Mouse (Mus musculus) kidney, adult 2 months (tissue): ENCODE measurements around the gene Gm11444. TPM values are rescaled to one million over a fixed set of nuclear protein-coding genes. Genes with fewer than 3 reads are reported as not detected.

Experiments used
- DNase-seq: peaks from one replicate; pipeline ENCODE4 v3.0.0; 2021
- H3K27ac ChIP-seq: fragments of 200-500 bp; 2 replicates; pipeline ENCODE4 v1.5.1; 2012; ENCODE audit warnings: low read depth, low read length, control low read depth, inconsistent platforms; ENCODE audit not compliant: insufficient read depth
- H3K27me3 ChIP-seq: fragments of 200-500 bp; replicated peaks from 2 replicates; pipeline ENCODE4 v1.6.1; 2012; ENCODE audit warnings: mild to moderate bottlenecking, moderate library complexity, low read length, inconsistent platforms; ENCODE audit not compliant: control insufficient read depth, insufficient read depth
- H3K36me3 ChIP-seq: fragments of 200-500 bp; 2 replicates; pipeline ENCODE4 v1.6.1; 2012; ENCODE audit warnings: mild to moderate bottlenecking, moderate library complexity, low read length, inconsistent platforms; ENCODE audit not compliant: control insufficient read depth, insufficient read depth
- H3K4me1 ChIP-seq: fragments of 200-500 bp; 2 replicates; pipeline ENCODE4 v1.6.1; 2011; ENCODE audit warnings: low read length; ENCODE audit not compliant: control insufficient read depth, insufficient read depth
- H3K4me3 ChIP-seq: fragments of 200-500 bp; 2 replicates; pipeline ENCODE4 v1.5.1; 2011; ENCODE audit warnings: mild to moderate bottlenecking, low read depth, low read length, control low read depth; ENCODE audit not compliant: insufficient read depth
- CTCF ChIP-seq: fragments of 200-500 bp; conservative IDR thresholded peaks from 2 replicates; pipeline ENCODE4 v1.5.1; 2011; ENCODE audit warnings: low read depth, mild to moderate bottlenecking, control low read depth, low read length, moderate library complexity, mixed read lengths; ENCODE audit not compliant: insufficient read depth, insufficient read length
- POLR2A ChIP-seq: fragments of 200-500 bp; IDR thresholded peaks from one replicate; pipeline ENCODE4 v1.6.1; 2011; ENCODE audit warnings: low read depth, low read length, control low read depth
- WGBS: fragments of 180-500 bp; shearing (Covaris S2); methylation state at CpG from one replicate; pipeline ENCODE4 v1.1.7; 2018; 5-methylcytosine and 5-hydroxymethylcytosine counted together
- polyA plus RNA-seq: library from polyadenylated mRNA; depleted of rRNA; stranded (reverse); fragments of >200 nt; gene quantifications from 2 replicates; pipeline ENCODE4 v1.2.3, GENCODE M21; 2012; rRNA removed

The Gm11444 gene
- polyA plus RNA-seq, 1 experiment, result not detected

DNA sequence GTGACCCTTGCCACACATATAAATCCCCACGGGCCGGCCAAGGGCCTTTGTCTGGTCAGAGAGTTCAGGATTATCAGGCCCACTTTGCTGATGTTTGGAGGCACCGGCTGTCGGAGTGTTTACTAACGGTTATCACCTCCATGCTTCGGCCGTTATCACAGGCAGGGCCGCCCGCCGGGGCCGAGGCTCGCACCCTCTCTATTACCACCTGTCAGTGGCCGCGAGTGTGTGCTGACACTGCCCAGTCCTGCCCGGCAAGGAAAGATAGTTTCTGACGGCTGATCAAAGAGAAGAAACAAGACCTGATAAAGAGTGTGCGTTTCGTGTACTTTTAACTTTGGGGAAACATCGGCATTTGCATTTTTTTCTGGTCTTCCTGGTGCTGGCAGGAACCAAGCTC lies 50.3 kb downstream of the Gm11444 start:
- peaks cover 9% of the 10 kb centered on the region for H3K4me1 ChIP-seq
- no peak for DNase-seq
- H3K36me3 ChIP-seq, result no peaks in the 10 kb centered on the region
- no peak overlapping the region for H3K27ac ChIP-seq
- no peak overlapping the region for H3K4me3 ChIP-seq
- no peaks in the 10 kb centered on the region for H3K27me3 ChIP-seq
- WGBS, result 48% methylated on average over 19 of the region's 19 CpGs
- TF ChIP-seq POLR2A (no peak), CTCF (no peak)

DNA sequence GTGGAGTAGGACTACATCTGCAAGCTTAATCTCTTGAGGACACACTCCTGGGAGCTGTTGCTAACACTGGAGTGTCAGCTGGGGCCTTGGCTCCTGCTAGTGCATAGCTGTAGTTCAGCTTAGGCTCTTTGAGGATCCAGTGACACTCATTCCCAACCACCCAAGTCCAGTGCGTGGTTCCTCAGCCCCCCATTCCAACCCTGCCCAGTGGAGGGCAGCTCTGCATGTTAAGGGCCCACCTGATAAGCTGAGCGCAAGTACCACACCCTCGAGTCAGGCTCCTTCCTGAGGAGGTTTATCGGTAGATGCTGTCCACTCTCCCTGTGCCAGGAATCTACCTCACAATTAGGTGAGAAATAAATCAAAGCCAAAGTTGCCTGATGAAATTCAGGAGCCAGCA lies 50.7 kb downstream of the Gm11444 start:
- 72% methylated on average over 4 of the region's 4 CpGs for WGBS
- Histone ChIP-seq H3K27me3 (no peaks in the 10 kb centered on the region), H3K4me1 (peaks cover 9% of the 10 kb centered on the region), H3K4me3 (no peak overlapping the region), H3K27ac (no peak overlapping the region), H3K36me3 (no peaks in the 10 kb centered on the region)
- TF ChIP-seq CTCF, result no peak
- TF ChIP-seq POLR2A, result no peak
- no peak for DNase-seq

Other genes starting within 250 kb of the Gm11444 start
- gene Tbx2, start 17.8 kb downstream of the Gm11444 start, polyA plus RNA-seq, result 58.5 and 66.9 TPM in 2 replicates
- 0.08 TPM in 2 replicates for gene Tbx4, start 36.1 kb upstream of the Gm11444 start, polyA plus RNA-seq